Mouse (Mus musculus): ENCODE results near the gene Prkn.

DNA sequence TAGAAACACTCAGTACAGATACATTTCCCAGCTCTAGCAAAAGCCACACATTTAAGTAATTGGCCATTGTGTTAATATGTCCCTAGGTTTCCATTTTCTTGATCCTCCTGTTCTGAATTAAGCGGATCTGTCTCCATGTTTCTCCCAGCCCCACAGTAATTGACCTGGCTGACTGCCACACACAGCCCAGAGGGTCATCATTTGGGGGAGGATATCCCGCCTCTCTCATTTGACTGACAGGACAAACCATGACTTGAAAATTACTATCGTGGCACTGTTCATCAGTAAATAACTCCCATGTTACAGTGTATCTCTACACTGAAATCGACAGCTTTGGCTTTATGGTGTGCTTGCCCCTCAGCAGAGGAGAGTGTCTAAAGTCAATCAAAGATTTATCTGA, 146.9 kb downstream of the Prkn start:
- TF ChIP-seq CTCF (IDR thresholded peaks at IDR 0.05; ENCODE audit: insufficient read depth, low read length), result no peak
- TF ChIP-seq POLR2A (IDR thresholded peaks at IDR 0.05; ENCODE audit: borderline replicate concordance, extremely low read depth, low read depth, low read length), result no peak

Data from lung, adult 2 months (tissue).